Mouse (Mus musculus) ES-Bruce4 (cell line): ENCODE data around the gene Acer1. TPM values are rescaled to one million over a fixed set of nuclear protein-coding genes. Genes with fewer than 3 reads are reported as not detected.

Source experiments
- H3K27ac ChIP-seq: 2 replicates; pipeline ENCODE4 v1.5.1; 2012; ENCODE audit warnings: low read length, inconsistent platforms; ENCODE audit not compliant: insufficient read depth
- H3K27me3 ChIP-seq: 2 replicates; pipeline ENCODE4 v1.6.1; 2012; ENCODE audit warnings: mild to moderate bottlenecking, low read length, inconsistent platforms; ENCODE audit not compliant: control insufficient read depth, poor library complexity, insufficient read depth, severe bottlenecking
- H3K36me3 ChIP-seq: 2 replicates; pipeline ENCODE4 v1.6.1; 2012; ENCODE audit warnings: inconsistent platforms, mild to moderate bottlenecking, low read length, moderate library complexity; ENCODE audit not compliant: control insufficient read depth, poor library complexity, insufficient read depth, severe bottlenecking
- H3K4me1 ChIP-seq: one replicate; pipeline ENCODE4 v1.8.1; 2011; ENCODE audit warnings: low read length; ENCODE audit not compliant: control insufficient read depth, insufficient read depth
- H3K4me3 ChIP-seq: 2 replicates; pipeline ENCODE4 v1.5.1; 2011; ENCODE audit warnings: low read depth, mild to moderate bottlenecking, low read length
- H3K9ac ChIP-seq: 2 replicates; pipeline ENCODE4 v1.6.1; 2012; ENCODE audit warnings: low read depth, mild to moderate bottlenecking, inconsistent platforms; ENCODE audit not compliant: poor library complexity, severe bottlenecking
- H3K9me3 ChIP-seq: replicated peaks from 2 replicates; pipeline ENCODE4 v1.6.1; 2012; ENCODE audit warnings: mild to moderate bottlenecking, low read length, inconsistent platforms; ENCODE audit not compliant: control insufficient read depth, poor library complexity, insufficient read depth, severe bottlenecking
- CTCF ChIP-seq: IDR thresholded peaks from one replicate; pipeline ENCODE4 v1.8.1; 2011; ENCODE audit warnings: low read depth, low read length
- EP300 ChIP-seq: IDR thresholded peaks from 2 replicates; pipeline ENCODE4 v1.6.1; 2011; ENCODE audit warnings: low read depth, low read length; ENCODE audit not compliant: insufficient read depth
- POLR2A ChIP-seq: IDR thresholded peaks from one replicate; pipeline ENCODE4 v1.8.1; 2011; ENCODE audit warnings: low read length; ENCODE audit not compliant: insufficient read depth
- polyA plus RNA-seq: library from polyadenylated mRNA; stranded (reverse); fragments of >200 nt; gene quantifications from 2 replicates; pipeline ENCODE4 v1.2.4, GENCODE M21; 2011; ENCODE audit warnings: low read depth; ENCODE audit not compliant: missing spikeins, insufficient read depth, insufficient read length

Acer1 gene
- polyA plus RNA-seq, 1 experiment, result 0.49 TPM

- Histone ChIP-seq H3K36me3 (no peaks in the 10 kb centered on the region), H3K9me3 (no peaks in the 10 kb centered on the region), H3K27ac (no peak overlapping the region), H3K4me3 (no peak overlapping the region), H3K4me1 (peaks cover 3% of the 10 kb centered on the region), H3K9ac (no peak overlapping the region), H3K27me3 (no peaks in the 10 kb centered on the region)
- TF ChIP-seq CTCF, result no peak
- no peak for TF ChIP-seq EP300
- TF ChIP-seq POLR2A, result no peak
Observed at GRCm38 (mm10) chr17:56975391-56975790, 6.5 kb downstream of the Acer1 start.

- no peak overlapping the region for H3K4me3 ChIP-seq
- H3K9ac ChIP-seq, result no peak overlapping the region
- no peaks in the 10 kb centered on the region for H3K9me3 ChIP-seq
- H3K4me1 ChIP-seq, result peaks cover 3% of the 10 kb centered on the region
- no peaks in the 10 kb centered on the region for H3K36me3 ChIP-seq
- no peaks in the 10 kb centered on the region for H3K27me3 ChIP-seq
- TF ChIP-seq EP300 (no peak), CTCF (no peak), POLR2A (no peak)
- H3K27ac ChIP-seq, result no peak overlapping the region; the same call in 1 of the 2 replicates
Observed at GRCm38 (mm10) chr17:56974708-56975240, 7.2 kb downstream of the Acer1 start.

GRCm38 (mm10) chr17:56973956-56974707 is 7.8 kb downstream of the Acer1 start:
- Histone ChIP-seq H3K4me3 (no peak overlapping the region), H3K9ac (no peak overlapping the region), H3K36me3 (no peaks in the 10 kb centered on the region), H3K9me3 (no peaks in the 10 kb centered on the region), H3K27me3 (no peaks in the 10 kb centered on the region), H3K27ac (no peak overlapping the region; the same call in 1 of the 2 replicates), H3K4me1 (peaks cover 3% of the 10 kb centered on the region)
- TF ChIP-seq EP300 (no peak), CTCF (no peak), POLR2A (no peak)

DNA sequence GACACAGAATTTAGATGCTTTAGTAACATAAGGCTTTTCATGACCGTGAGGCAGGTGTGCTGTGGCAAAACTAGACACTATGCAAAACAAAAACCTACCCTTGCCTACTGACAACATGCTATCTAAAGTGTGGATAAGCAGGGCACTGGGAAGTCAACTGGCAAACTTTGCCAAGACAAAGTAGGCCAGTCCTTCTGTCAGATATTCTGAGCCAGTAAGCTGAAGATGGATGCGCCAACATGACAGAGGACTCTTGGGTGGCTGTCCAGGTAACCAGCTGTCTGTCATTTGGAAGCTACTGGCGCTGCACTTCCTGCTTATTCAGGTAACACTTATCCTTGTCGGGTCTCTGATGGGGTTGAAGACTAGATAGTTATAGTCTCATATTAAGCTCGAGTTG is 11.8 kb downstream of the Acer1 start:
- Histone ChIP-seq H3K27me3 (no peaks in the 10 kb centered on the region), H3K27ac (no peak overlapping the region), H3K9me3 (no peaks in the 10 kb centered on the region)

GRCm38 (mm10) chr17:56969321-56969720 is 12.6 kb downstream of the Acer1 start:
- no peak overlapping the region for H3K4me3 ChIP-seq
- H3K36me3 ChIP-seq, result no peaks in the 10 kb centered on the region
- H3K9me3 ChIP-seq, result no peaks in the 10 kb centered on the region
- no peak for TF ChIP-seq CTCF
- no peak for TF ChIP-seq POLR2A
- no peak for TF ChIP-seq EP300
- H3K27me3 ChIP-seq, result no peaks in the 10 kb centered on the region
- H3K9ac ChIP-seq, result no peak overlapping the region
- H3K4me1 ChIP-seq, result no peaks in the 10 kb centered on the region
- no peak overlapping the region for H3K27ac ChIP-seq

More for the DNA sequence above, 11.8 kb downstream of the Acer1 start:
- Histone ChIP-seq H3K9ac (no peak overlapping the region), H3K36me3 (no peaks in the 10 kb centered on the region), H3K4me3 (no peak overlapping the region), H3K4me1 (peaks cover 3% of the 10 kb centered on the region)
- TF ChIP-seq EP300 (no peak), CTCF (no peak), POLR2A (no peak)

- H3K4me1 ChIP-seq, result no peaks in the 10 kb centered on the region
- no peaks in the 10 kb centered on the region for H3K27me3 ChIP-seq
- no peak overlapping the region for H3K9ac ChIP-seq
- H3K4me3 ChIP-seq, result no peak overlapping the region
- TF ChIP-seq EP300 (no peak), POLR2A (no peak), CTCF (no peak)
- H3K9me3 ChIP-seq, result no peaks in the 10 kb centered on the region
- no peaks in the 10 kb centered on the region for H3K36me3 ChIP-seq
- H3K27ac ChIP-seq, result no peak overlapping the region
Observed at GRCm38 (mm10) chr17:56963646-56964045, 18.3 kb downstream of the Acer1 start.
